Mouse (Mus musculus): Measurements from ENCODE around the gene Sco2. TPM values are rescaled to one million over a fixed set of nuclear protein-coding genes. Genes with fewer than 3 reads are reported as not detected.

The Sco2 gene
- polyA plus RNA-seq, 1 experiment from 2014 or later = 20.2 TPM

DNA sequence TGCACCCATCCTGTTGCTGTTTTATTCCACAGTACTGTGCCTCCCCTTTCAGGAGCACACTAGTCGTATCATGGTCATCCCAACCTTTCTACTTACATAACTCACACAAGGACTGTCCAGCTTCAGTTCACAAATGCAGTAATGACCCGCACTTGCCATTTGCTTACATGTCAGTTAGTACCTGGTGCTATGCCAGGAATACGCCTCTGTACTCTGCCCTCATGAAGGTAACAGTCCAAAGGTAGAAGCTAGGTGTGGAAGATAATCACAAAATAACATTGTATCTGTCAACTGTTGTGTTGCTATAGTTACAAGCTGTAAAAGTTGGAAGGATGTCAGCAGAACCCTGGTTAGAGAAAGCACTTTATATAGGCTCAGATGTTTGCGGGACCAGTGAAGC lies 23.2 kb upstream of the Sco2 start:
- Histone ChIP-seq H3K4me3 (ENCODE audit: low read length) (no peak overlapping the region), H3K4me2 (ENCODE audit: low read length) (no peak overlapping the region), H3K27me3 (replicated peaks; ENCODE audit: control insufficient read depth, insufficient read depth, low read length) (no peaks in the 10 kb centered on the region), H3K36me3 (ENCODE audit: control insufficient read depth, insufficient read depth, low read length) (no peaks in the 10 kb centered on the region), H3K4me1 (ENCODE audit: control insufficient read depth, insufficient read depth, low read depth, low read length) (no peaks in the 10 kb centered on the region), H3K9me3 (ENCODE audit: control insufficient read depth, low read length) (no peaks in the 10 kb centered on the region), H3K9ac (ENCODE audit: low read depth, low read length) (no peak overlapping the region), H3K27ac (ENCODE audit: low read depth, low read length) (no peak overlapping the region)
- no peak for ATAC-seq
- 89% methylated on average over 4 of the region's 4 CpGs for WGBS

DNA sequence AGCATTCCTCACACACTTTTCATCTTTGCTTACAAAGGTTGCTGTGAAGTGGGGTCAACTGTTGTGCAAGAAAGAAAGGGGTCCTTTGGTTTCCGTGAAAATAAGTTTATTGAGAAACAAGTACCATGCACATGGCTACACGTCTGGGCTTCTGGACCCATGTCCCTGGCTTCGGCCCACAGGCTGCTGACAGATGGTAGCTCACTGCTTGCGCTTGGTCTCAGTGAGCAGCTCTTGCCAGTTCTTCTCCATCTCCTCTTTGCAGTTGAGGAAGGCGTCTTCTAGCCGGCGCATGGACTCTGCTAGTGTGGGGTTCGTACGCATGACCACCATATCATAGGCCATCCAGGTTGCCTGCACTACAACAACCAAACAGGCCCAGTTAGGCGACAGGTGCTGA lies 16.4 kb upstream of the Sco2 start:
- Histone ChIP-seq H3K27me3 (replicated peaks; ENCODE audit: control insufficient read depth, insufficient read depth, low read length) (no peaks in the 10 kb centered on the region), H3K4me2 (ENCODE audit: low read length) (no peak overlapping the region), H3K4me3 (ENCODE audit: low read length) (no peak overlapping the region), H3K9me3 (ENCODE audit: control insufficient read depth, low read length) (no peaks in the 10 kb centered on the region), H3K9ac (ENCODE audit: low read depth, low read length) (no peak overlapping the region), H3K27ac (ENCODE audit: low read depth, low read length) (no peak overlapping the region), H3K36me3 (ENCODE audit: control insufficient read depth, insufficient read depth, low read length) (no peaks in the 10 kb centered on the region), H3K4me1 (ENCODE audit: control insufficient read depth, insufficient read depth, low read depth, low read length) (no peaks in the 10 kb centered on the region)
- no peak for ATAC-seq
- WGBS = 92% methylated on average over 10 of the region's 10 CpGs

GRCm38 (mm10) chr15:89387127-89387526 lies 13.5 kb upstream of the Sco2 start:
- H3K4me1 ChIP-seq (ENCODE audit: control insufficient read depth, insufficient read depth, low read depth, low read length) = no peaks in the 10 kb centered on the region
- H3K27me3 ChIP-seq (replicated peaks; ENCODE audit: control insufficient read depth, insufficient read depth, low read length) = peaks cover 2% of the 10 kb centered on the region; the same call in 1 of the 2 replicates
- H3K4me3 ChIP-seq (ENCODE audit: low read length) = no peak overlapping the region
- ATAC-seq = no peak
- H3K36me3 ChIP-seq (ENCODE audit: control insufficient read depth, insufficient read depth, low read length) = no peaks in the 10 kb centered on the region
- no peaks in the 10 kb centered on the region for H3K9me3 ChIP-seq (ENCODE audit: control insufficient read depth, low read length)
- no peak overlapping the region for H3K27ac ChIP-seq (ENCODE audit: low read depth, low read length)
- H3K4me2 ChIP-seq (ENCODE audit: low read length) = no peak overlapping the region
- 49% methylated on average over 12 of the region's 12 CpGs for WGBS
- no peak overlapping the region for H3K9ac ChIP-seq (ENCODE audit: low read depth, low read length)

GRCm38 (mm10) chr15:89384617-89385016 lies 11.0 kb upstream of the Sco2 start, which contains the start of gene Klhdc7b:
Gene Klhdc7b, plus strand, starts transcription at chr15:89384917.
- Histone ChIP-seq H3K4me1 (ENCODE audit: control insufficient read depth, insufficient read depth, low read depth, low read length) (no peaks in the 10 kb centered on the region), H3K9me3 (ENCODE audit: control insufficient read depth, low read length) (no peaks in the 10 kb centered on the region), H3K27me3 (replicated peaks; ENCODE audit: control insufficient read depth, insufficient read depth, low read length) (peaks cover 6% of the 10 kb centered on the region), H3K9ac (ENCODE audit: low read depth, low read length) (no peak within 1 kb of the TSS), H3K36me3 (ENCODE audit: control insufficient read depth, insufficient read depth, low read length) (no peaks in the 10 kb centered on the region), H3K4me3 (ENCODE audit: low read length) (no peak within 1 kb of the TSS), H3K4me2 (ENCODE audit: low read length) (no peak within 1 kb of the TSS), H3K27ac (ENCODE audit: low read depth, low read length) (no peak within 1 kb of the TSS)
- 93% methylated on average over 7 of the region's 7 CpGs for WGBS
- ATAC-seq = no peak

GRCm38 (mm10) chr15:89379429-89379828 lies 5.8 kb upstream of the Sco2 start:
- Histone ChIP-seq H3K9ac (ENCODE audit: low read depth, low read length) (peak overlapping the region; percentile 52), H3K4me2 (ENCODE audit: low read length) (peak overlapping the region; percentile 63), H3K27me3 (replicated peaks; ENCODE audit: control insufficient read depth, insufficient read depth, low read length) (peaks cover 30% of the 10 kb centered on the region), H3K36me3 (ENCODE audit: control insufficient read depth, insufficient read depth, low read length) (no peaks in the 10 kb centered on the region), H3K4me1 (ENCODE audit: control insufficient read depth, insufficient read depth, low read depth, low read length) (peaks cover 16% of the 10 kb centered on the region), H3K27ac (ENCODE audit: low read depth, low read length) (no peak overlapping the region), H3K9me3 (ENCODE audit: control insufficient read depth, low read length) (no peaks in the 10 kb centered on the region), H3K4me3 (ENCODE audit: low read length) (peak overlapping the region; percentile 35)
- 12% methylated on average over 10 of the region's 10 CpGs for WGBS
- no peak for ATAC-seq

DNA sequence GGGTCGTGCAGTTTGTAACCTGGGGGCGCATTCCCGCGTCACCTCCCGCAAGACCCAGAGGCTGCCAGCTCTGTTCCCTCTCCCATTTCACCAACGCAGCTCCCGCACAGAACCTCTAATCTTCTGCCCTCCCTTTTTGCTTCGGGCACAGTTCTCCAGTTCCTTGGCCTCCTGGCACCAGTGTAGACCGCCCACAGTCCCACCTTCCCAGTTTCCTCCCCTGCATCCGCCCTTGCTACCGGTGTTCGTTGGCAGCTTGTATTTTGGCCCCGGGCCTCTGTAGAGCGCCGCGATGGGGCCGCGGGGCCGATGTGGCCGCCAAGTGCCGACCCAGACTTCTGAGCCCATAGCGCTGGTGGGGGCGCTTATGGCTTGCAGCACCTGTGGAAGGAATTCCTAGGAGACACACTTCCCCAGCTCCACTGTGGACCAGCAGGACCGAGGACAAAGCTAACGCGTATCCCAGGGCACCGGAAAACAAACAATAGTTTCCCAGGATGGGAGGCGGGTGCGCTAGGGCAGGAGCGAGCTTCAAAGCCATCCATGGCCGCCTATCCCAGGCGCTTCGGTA lies 5.3 kb upstream of the Sco2 start, which contains the start of gene Odf3b:
TSS of gene Odf3b (minus strand) at position 452 of the 571 bp plus-strand sequence.
- H3K9ac ChIP-seq (ENCODE audit: low read depth, low read length) = peak within 1 kb of the TSS; percentile 52
- peak within 1 kb of the TSS; percentile 63 for H3K4me2 ChIP-seq (ENCODE audit: low read length)
- no peaks in the 10 kb centered on the region for H3K9me3 ChIP-seq (ENCODE audit: control insufficient read depth, low read length)
- H3K27me3 ChIP-seq (replicated peaks; ENCODE audit: control insufficient read depth, insufficient read depth, low read length) = peaks cover 30% of the 10 kb centered on the region
- no peak for ATAC-seq
- WGBS = 2% methylated on average over 29 of the region's 33 CpGs
- H3K4me1 ChIP-seq (ENCODE audit: control insufficient read depth, insufficient read depth, low read depth, low read length) = peaks cover 20% of the 10 kb centered on the region
- H3K36me3 ChIP-seq (ENCODE audit: control insufficient read depth, insufficient read depth, low read length) = no peaks in the 10 kb centered on the region
- H3K27ac ChIP-seq (ENCODE audit: low read depth, low read length) = no peak within 1 kb of the TSS
- peak within 1 kb of the TSS; percentile 35 for H3K4me3 ChIP-seq (ENCODE audit: low read length)

DNA sequence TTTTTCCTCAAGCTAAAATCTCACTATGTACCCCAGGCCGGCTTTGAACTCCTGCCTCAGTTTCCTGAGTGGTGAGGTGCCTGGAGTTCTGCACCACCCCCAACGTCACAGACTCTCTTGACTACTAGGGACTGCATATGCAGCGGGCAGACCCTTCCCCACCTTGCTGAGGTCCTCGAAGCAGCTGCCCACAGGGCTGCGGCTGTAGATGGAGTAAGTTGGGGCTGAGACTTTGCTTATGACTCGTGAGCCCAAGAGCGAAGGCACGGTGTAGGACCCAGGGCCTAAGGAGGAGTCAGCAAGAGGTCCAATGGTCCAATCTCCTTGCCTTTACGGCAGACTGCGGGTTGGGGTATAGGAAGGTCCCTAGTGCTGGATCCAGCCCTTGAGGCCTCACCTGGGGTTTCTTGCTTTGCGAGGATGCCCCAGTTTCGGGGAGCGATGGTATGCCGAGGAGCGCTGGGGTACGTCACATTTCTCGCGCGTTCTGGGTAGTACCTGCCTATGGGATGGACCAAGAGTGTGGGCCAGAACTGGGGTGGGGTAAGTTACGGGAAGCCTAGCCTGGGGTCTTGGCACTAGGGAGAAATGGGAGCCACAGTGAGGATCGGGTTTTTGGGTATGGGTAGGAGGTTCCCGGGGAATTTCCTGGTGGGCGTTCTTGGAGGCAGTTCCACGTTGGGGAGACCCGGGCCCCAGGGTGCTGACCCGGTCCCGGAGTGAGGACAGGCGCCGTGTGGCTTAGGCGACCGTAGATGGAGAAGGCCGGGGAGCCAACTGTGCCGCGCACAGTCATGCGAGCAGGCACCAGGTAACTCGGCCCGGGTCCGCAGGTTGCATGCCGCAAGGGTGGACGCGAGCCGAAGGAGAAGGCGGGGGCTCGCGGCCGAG lies 4.5 kb upstream of the Sco2 start:
- Histone ChIP-seq H3K27ac (ENCODE audit: low read depth, low read length) (no peak overlapping the region), H3K36me3 (ENCODE audit: control insufficient read depth, insufficient read depth, low read length) (no peaks in the 10 kb centered on the region), H3K4me2 (ENCODE audit: low read length) (peak overlapping the region; percentile 63), H3K4me3 (ENCODE audit: low read length) (peak overlapping the region; percentile 35), H3K9ac (ENCODE audit: low read depth, low read length) (peak overlapping the region; percentile 52), H3K4me1 (ENCODE audit: control insufficient read depth, insufficient read depth, low read depth, low read length) (peaks cover 21% of the 10 kb centered on the region), H3K27me3 (replicated peaks; ENCODE audit: control insufficient read depth, insufficient read depth, low read length) (peaks cover 30% of the 10 kb centered on the region), H3K9me3 (ENCODE audit: control insufficient read depth, low read length) (no peaks in the 10 kb centered on the region)
- 13% methylated on average over 41 of the region's 46 CpGs for WGBS
- ATAC-seq = no peak

DNA sequence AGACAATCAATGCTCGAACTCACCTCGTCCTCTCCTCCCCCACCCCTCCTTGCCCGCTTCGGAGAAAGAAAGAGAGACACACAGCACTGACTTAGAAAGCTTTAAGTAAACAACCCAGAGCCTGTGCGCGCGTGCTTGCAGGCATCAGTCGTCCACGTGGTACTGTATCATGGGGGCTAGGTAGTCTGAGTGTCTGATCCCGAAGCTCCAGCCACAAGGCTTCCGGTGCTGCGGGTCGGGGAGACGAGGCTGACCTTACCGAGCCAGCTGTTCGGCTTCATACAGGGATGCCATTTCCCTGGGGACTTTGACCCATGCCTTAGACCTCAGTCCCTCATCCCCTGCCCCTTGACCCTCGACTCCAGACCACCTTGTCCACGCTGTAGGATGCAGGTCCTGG lies 3.7 kb upstream of the Sco2 start:
- 3% methylated on average over 18 of the region's 18 CpGs for WGBS
- no peak for ATAC-seq
- Histone ChIP-seq H3K36me3 (ENCODE audit: control insufficient read depth, insufficient read depth, low read length) (no peaks in the 10 kb centered on the region), H3K27me3 (replicated peaks; ENCODE audit: control insufficient read depth, insufficient read depth, low read length) (peaks cover 30% of the 10 kb centered on the region), H3K9ac (ENCODE audit: low read depth, low read length) (no peak overlapping the region), H3K27ac (ENCODE audit: low read depth, low read length) (no peak overlapping the region), H3K9me3 (ENCODE audit: control insufficient read depth, low read length) (no peaks in the 10 kb centered on the region), H3K4me1 (ENCODE audit: control insufficient read depth, insufficient read depth, low read depth, low read length) (peaks cover 29% of the 10 kb centered on the region), H3K4me3 (ENCODE audit: low read length) (no peak overlapping the region), H3K4me2 (ENCODE audit: low read length) (no peak overlapping the region)

DNA sequence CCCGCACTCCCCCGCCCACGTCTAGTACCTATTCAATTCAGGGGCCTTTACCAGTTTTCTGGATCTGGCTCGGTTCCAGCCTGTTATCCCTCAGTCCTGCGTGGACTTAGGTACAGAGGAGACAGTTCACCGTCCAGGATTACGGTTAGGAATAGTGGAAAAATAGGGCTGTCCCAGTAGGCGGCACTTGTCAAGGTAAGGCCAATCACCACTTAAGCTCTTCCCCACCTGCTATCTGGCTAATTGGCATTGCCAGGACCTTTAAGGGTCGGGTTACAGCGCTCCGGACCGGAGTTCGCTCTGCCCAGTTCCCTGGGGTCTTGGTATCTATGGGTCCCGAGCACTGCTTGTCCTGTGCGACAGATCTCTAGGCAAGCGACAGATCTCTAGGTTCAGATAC lies 3.3 kb upstream of the Sco2 start, which contains the start of gene Tymp:
TSS of gene Tymp (minus strand) at position 83 of the 400 bp plus-strand sequence.
- no peak for ATAC-seq
- no peak within 1 kb of the TSS for H3K4me3 ChIP-seq (ENCODE audit: low read length)
- peaks cover 29% of the 10 kb centered on the region for H3K4me1 ChIP-seq (ENCODE audit: control insufficient read depth, insufficient read depth, low read depth, low read length)
- peaks cover 3% of the 10 kb centered on the region for H3K36me3 ChIP-seq (ENCODE audit: control insufficient read depth, insufficient read depth, low read length)
- peaks cover 30% of the 10 kb centered on the region for H3K27me3 ChIP-seq (replicated peaks; ENCODE audit: control insufficient read depth, insufficient read depth, low read length)
- no peak within 1 kb of the TSS for H3K9ac ChIP-seq (ENCODE audit: low read depth, low read length)
- no peak within 1 kb of the TSS for H3K27ac ChIP-seq (ENCODE audit: low read depth, low read length)
- no peaks in the 10 kb centered on the region for H3K9me3 ChIP-seq (ENCODE audit: control insufficient read depth, low read length)
- H3K4me2 ChIP-seq (ENCODE audit: low read length) = no peak within 1 kb of the TSS
- WGBS = 22% methylated on average over 16 of the region's 16 CpGs
